Mouse (Mus musculus): ENCODE data around the gene Gm11034. TPM values are rescaled to one million over a fixed set of nuclear protein-coding genes. Genes with fewer than 3 reads are reported as not detected.

Gene Gm11034
- polyA plus RNA-seq, 1 experiment from 2014 or later, result not detected

- Histone ChIP-seq H3K27me3 (no peaks in the 10 kb centered on the region), H3K4me1 (replicated peaks) (peaks cover 49% of the 10 kb centered on the region), H3K4me3 (replicated peaks) (peak overlapping the region; percentile 78), H3K27ac (peak overlapping the region; percentile 96), H3K9ac (peak overlapping the region; percentile 79), H3K4me2 (peak overlapping the region; percentile 89), H3K36me3 (peaks cover 21% of the 10 kb centered on the region), H3K9me3 (replicated peaks) (no peaks in the 10 kb centered on the region)
- ATAC-seq (ENCODE audit: low read depth), result peak; percentile 19
- DNase-seq, result no peak
- WGBS (ENCODE audit: insufficient replicate concordance), result under 1% methylated on average over 24 of the region's 24 CpGs
Observed at GRCm38 (mm10) chr8:72240403-72240763, 26.9 kb upstream of the Gm11034 start.

DNA sequence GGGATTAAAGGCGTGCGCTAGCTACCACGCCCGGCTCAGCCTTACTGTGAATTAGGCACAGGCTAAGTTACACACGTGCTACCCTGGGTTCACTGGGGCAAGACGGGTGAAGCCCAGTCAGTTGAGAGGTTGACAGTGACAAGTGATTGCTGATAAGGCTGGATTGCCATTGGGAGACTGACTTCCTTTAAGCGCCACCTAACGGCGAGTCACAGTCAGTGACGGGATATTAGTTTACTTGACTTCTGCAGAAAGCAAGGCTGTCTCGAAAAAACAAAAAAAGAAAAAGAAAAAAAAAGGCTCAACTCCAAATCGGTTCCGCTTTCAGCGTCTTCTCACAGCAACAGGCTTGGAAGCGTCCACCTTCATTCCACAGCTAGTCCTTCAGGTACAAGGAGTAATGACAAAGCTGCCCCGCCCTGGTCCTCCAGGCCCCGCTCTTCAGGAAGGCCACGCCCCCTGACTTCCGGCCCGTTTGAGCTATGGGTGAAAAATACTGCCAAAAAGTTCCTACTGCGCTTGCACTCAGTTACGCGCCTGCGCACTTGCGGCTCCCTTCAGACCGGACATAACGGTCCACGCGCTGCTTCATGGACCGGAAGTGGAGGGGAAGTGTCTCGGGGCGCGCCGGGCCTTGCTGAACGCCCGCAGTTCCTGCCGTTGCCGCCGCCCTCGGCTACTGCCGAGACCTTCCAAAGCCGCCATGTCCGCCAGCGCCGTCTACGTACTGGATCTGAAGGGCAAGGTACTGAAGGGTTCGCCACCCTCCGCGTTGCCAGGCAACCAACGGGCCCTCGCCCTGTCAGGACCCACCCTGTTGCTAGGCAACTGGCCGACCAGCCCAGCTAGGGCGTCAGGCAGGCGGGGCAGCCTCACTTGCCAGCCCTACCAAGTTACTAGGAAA, 26.3 kb upstream of the Gm11034 start, which contains the start of gene Ap1m1:
Ap1m1 (plus strand) TSS at position 520 of the 904 bp plus-strand sequence.
- peaks cover 21% of the 10 kb centered on the region for H3K36me3 ChIP-seq
- H3K4me1 ChIP-seq (replicated peaks), result peaks cover 49% of the 10 kb centered on the region
- peak; percentile 97 for DNase-seq
- H3K9me3 ChIP-seq (replicated peaks), result no peaks in the 10 kb centered on the region
- H3K4me3 ChIP-seq (replicated peaks), result peak within 1 kb of the TSS; percentile 78
- H3K4me2 ChIP-seq, result peak within 1 kb of the TSS; percentile 89
- peak within 1 kb of the TSS; percentile 79 for H3K9ac ChIP-seq
- peak within 1 kb of the TSS; percentile 96 for H3K27ac ChIP-seq
- no peaks in the 10 kb centered on the region for H3K27me3 ChIP-seq
- peak; percentile 91 for ATAC-seq (ENCODE audit: low read depth)
- under 1% methylated on average over 54 of the region's 54 CpGs for WGBS (ENCODE audit: insufficient replicate concordance)

GRCm38 (mm10) chr8:72222656-72223055, 9.2 kb upstream of the Gm11034 start:
- 83% methylated on average over 5 of the region's 5 CpGs for whole genome bisulfite sequencing (ENCODE audit: insufficient replicate concordance)
- Histone ChIP-seq H3K27ac (no peak overlapping the region), H3K27me3 (no peaks in the 10 kb centered on the region; the same call in 1 of the 2 replicates), H3K9me3 (replicated peaks) (no peaks in the 10 kb centered on the region), H3K4me3 (replicated peaks) (no peak overlapping the region), H3K4me1 (replicated peaks) (peaks cover 23% of the 10 kb centered on the region), H3K36me3 (peaks cover 34% of the 10 kb centered on the region), H3K4me2 (no peak overlapping the region), H3K9ac (no peak overlapping the region)
- DNase-seq (no peak), ATAC-seq (ENCODE audit: low read depth) (no peak)

DNA sequence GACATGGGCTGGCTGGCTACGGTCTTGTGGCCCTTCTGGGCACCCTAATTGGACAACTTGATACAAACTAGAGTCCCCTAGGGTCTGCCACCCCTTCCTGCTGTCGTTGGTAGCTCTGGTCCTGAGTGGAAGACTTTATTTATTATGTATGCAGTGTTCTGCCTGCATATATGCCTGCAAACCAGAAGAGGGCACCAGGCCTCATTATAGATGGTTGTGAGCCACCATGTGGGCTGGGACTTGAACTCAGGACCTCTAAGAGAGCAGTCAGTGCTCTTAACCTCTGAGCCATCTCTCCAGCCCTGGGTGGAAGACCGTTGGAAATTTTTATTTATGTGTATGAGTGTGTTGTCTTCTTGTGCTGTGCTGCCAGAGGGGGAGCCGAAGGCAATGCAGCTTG, 7.3 kb upstream of the Gm11034 start:
- WGBS (ENCODE audit: insufficient replicate concordance), result 77% methylated on average over 4 of the region's 4 CpGs
- H3K4me2 ChIP-seq, result peak overlapping the region; percentile 72
- H3K4me1 ChIP-seq (replicated peaks), result peaks cover 26% of the 10 kb centered on the region
- H3K27me3 ChIP-seq, result no peaks in the 10 kb centered on the region; the same call in 1 of the 2 replicates
- peaks cover 34% of the 10 kb centered on the region for H3K36me3 ChIP-seq
- peak overlapping the region; percentile 88 for H3K27ac ChIP-seq
- ATAC-seq (ENCODE audit: low read depth) (no peak), DNase-seq (no peak)
- peak overlapping the region; percentile 78 for H3K4me3 ChIP-seq (replicated peaks)
- no peaks in the 10 kb centered on the region for H3K9me3 ChIP-seq (replicated peaks)
- H3K9ac ChIP-seq, result peak overlapping the region; percentile 81

DNA sequence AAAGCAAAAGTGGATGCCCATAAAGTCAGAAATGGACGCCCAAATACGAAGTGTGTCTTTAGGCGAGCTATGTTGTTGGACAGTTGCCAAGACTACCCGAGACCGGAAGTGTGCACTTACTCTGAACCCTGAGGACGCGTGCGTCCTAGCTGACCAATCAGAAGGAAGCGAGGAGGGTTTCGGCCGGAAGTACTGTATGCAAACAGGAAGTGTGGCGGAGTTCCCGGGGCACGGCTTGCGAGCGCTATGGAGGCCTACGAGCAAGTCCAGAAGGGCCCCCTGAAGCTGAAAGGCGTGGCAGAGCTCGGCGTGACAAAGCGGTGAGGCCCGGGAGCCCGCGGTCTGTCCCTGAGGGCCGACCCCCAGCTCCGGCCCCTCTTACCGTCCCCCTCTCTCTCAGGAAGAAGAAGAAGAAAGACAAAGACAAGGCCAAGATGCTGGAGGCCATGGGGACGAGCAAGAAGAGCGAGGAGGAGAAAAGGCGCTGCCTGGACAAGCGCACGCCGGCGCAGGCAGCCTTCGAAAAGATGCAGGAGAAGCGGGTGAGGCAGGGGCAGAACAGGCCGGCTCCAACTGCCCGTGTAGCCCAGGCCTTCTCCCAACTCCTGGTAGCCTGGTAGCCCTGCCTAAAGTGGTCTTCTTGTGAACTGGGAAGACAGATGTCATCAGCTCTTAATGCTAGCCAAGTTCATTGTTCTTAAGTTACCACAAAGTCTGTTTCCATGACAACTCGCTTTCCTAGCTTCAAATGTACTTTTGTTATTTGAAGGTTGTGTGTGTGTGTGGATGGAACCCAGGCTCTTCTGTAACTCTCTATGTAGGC, 6.3 kb upstream of the Gm11034 start, which contains the start of gene Fam32a:
Fam32a (plus strand) TSS at position 190 of the 823 bp plus-strand sequence.
- Histone ChIP-seq H3K9me3 (replicated peaks) (no peaks in the 10 kb centered on the region), H3K36me3 (peaks cover 34% of the 10 kb centered on the region), H3K4me3 (replicated peaks) (peak within 1 kb of the TSS; percentile 78), H3K4me2 (peak within 1 kb of the TSS; percentile 72), H3K27me3 (no peaks in the 10 kb centered on the region; the same call in 1 of the 2 replicates), H3K27ac (peak within 1 kb of the TSS; percentile 88), H3K4me1 (replicated peaks) (peaks cover 26% of the 10 kb centered on the region), H3K9ac (peak within 1 kb of the TSS; percentile 81)
- peak; percentile 92 for DNase-seq
- peak; percentile 98 for ATAC-seq (ENCODE audit: low read depth)
- WGBS (ENCODE audit: insufficient replicate concordance), result 7% methylated on average over 39 of the region's 39 CpGs

- DNase-seq (no peak), ATAC-seq (ENCODE audit: low read depth) (no peak)
- no peak overlapping the region for H3K27ac ChIP-seq
- no peaks in the 10 kb centered on the region for H3K9me3 ChIP-seq (replicated peaks)
- no peak overlapping the region for H3K9ac ChIP-seq
- peak overlapping the region; percentile 78 for H3K4me3 ChIP-seq (replicated peaks)
- peaks cover 26% of the 10 kb centered on the region for H3K4me1 ChIP-seq (replicated peaks)
- 71% methylated on average over 10 of the region's 10 CpGs for WGBS (ENCODE audit: insufficient replicate concordance)
- H3K4me2 ChIP-seq, result peak overlapping the region; percentile 72
- H3K36me3 ChIP-seq, result peaks cover 30% of the 10 kb centered on the region
- H3K27me3 ChIP-seq, result no peaks in the 10 kb centered on the region; the same call in 1 of the 2 replicates
Observed at GRCm38 (mm10) chr8:72218781-72219540, 5.5 kb upstream of the Gm11034 start.

DNA sequence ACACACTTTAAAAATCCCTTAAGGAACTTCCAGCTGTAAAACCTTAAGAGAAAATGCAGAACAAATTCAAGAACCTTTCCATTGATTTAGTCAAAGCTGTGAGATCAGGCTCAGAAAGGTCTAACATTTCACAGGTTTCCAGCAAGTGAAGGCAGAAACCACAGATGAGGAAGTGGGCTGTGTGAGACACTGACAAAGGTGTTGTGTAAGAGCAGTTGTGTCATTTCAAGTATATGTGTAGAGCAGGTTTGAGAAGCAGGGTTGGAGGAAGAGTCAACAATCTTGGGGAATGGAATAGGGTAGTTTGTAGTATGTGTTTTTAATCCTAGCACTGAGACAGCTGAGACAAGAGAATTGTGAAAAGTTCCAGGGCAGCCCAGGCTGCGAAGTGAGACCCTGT, 2.4 kb upstream of the Gm11034 start:
- ATAC-seq (ENCODE audit: low read depth) (no peak), DNase-seq (no peak)
- H3K27ac ChIP-seq, result no peak overlapping the region
- 9% methylated on average over 1 of the region's 1 CpGs for WGBS (ENCODE audit: insufficient replicate concordance)
- H3K27me3 ChIP-seq, result no peaks in the 10 kb centered on the region; the same call in 1 of the 2 replicates
- H3K4me1 ChIP-seq (replicated peaks), result peaks cover 17% of the 10 kb centered on the region
- no peaks in the 10 kb centered on the region for H3K9me3 ChIP-seq (replicated peaks)
- no peak overlapping the region for H3K4me3 ChIP-seq (replicated peaks)
- no peak overlapping the region for H3K9ac ChIP-seq
- H3K4me2 ChIP-seq, result no peak overlapping the region
- H3K36me3 ChIP-seq, result no peaks in the 10 kb centered on the region

- no peak overlapping the region for H3K9ac ChIP-seq
- no peaks in the 10 kb centered on the region for H3K36me3 ChIP-seq
- DNase-seq (no peak), ATAC-seq (ENCODE audit: low read depth) (no peak)
- H3K4me3 ChIP-seq (replicated peaks), result no peak overlapping the region
- H3K27ac ChIP-seq, result no peak overlapping the region
- H3K4me1 ChIP-seq (replicated peaks), result 0 out of 2 replicates have a peak, but pooled peaks cover 9% of the 10 kb centered on the region
- H3K9me3 ChIP-seq (replicated peaks), result no peaks in the 10 kb centered on the region
- WGBS (ENCODE audit: insufficient replicate concordance), result 42% methylated on average over 2 of the region's 2 CpGs
- H3K27me3 ChIP-seq, result no peaks in the 10 kb centered on the region; the same call in 1 of the 2 replicates
- H3K4me2 ChIP-seq, result no peak overlapping the region
Observed at GRCm38 (mm10) chr8:72215060-72215459, 1.6 kb upstream of the Gm11034 start.

- no peak within 1 kb of the TSS for H3K4me2 ChIP-seq
- no peak within 1 kb of the TSS; the same call in 1 of the 2 replicates for H3K9ac ChIP-seq
- no peak for ATAC-seq (ENCODE audit: low read depth)
- no peaks in the 10 kb centered on the region for H3K36me3 ChIP-seq
- 41% methylated on average over 4 of the region's 4 CpGs for WGBS (ENCODE audit: insufficient replicate concordance)
- H3K9me3 ChIP-seq (replicated peaks), result no peaks in the 10 kb centered on the region
- H3K27ac ChIP-seq, result no peak within 1 kb of the TSS
- 0 out of 2 replicates have a peak, but pooled peaks cover 3% of the 10 kb centered on the region for H3K4me1 ChIP-seq (replicated peaks)
- no peak within 1 kb of the TSS for H3K4me3 ChIP-seq (replicated peaks)
- no peaks in the 10 kb centered on the region for H3K27me3 ChIP-seq
- no peak for DNase-seq
Observed at GRCm38 (mm10) chr8:72212751-72213150, 685 bp downstream of the Gm11034 start, which contains the start of gene Cib3. Gene Cib3 (minus strand): TSS chr8:72212837.

- Histone ChIP-seq H3K4me2 (no peak overlapping the region), H3K9ac (no peak overlapping the region; the same call in 1 of the 2 replicates), H3K27me3 (no peaks in the 10 kb centered on the region), H3K4me3 (replicated peaks) (no peak overlapping the region), H3K27ac (no peak overlapping the region), H3K9me3 (replicated peaks) (no peaks in the 10 kb centered on the region), H3K36me3 (no peaks in the 10 kb centered on the region), H3K4me1 (replicated peaks) (0 out of 2 replicates have a peak, but pooled peaks cover 3% of the 10 kb centered on the region)
- no peak for ATAC-seq (ENCODE audit: low read depth)
- WGBS (ENCODE audit: insufficient replicate concordance), result 66% methylated on average over 1 of the region's 1 CpGs
- DNase-seq, result no peak
Observed at GRCm38 (mm10) chr8:72211846-72212245, 1.6 kb downstream of the Gm11034 start.
